Mouse (Mus musculus) hindbrain, embryonic 14.5 days (tissue): ENCODE measurements at regions not wholly inside any gene's neighbourhood (a gene's known extent, or its start where the extent isn't known, plus 50 kb on each side); places are given as distances from the start of the nearest gene placed in this dataset.
A peak's percentile ranks its signal among the peaks of the same experiment; 100 is the strongest.

Source experiments
- ATAC-seq: fragments of 200-750 bp; cut with Nextera tagmentation; 2 replicates; pipeline ENCODE4 v1.8.0; 2017; ENCODE audit warnings: moderate number of reproducible peaks, mild to moderate bottlenecking, moderate TSS enrichment, moderate library complexity; ENCODE audit not compliant: low FRiP score
- DNase-seq: peaks from one replicate; pipeline ENCODE4 v3.0.0-alpha.2; 2015; ENCODE audit warnings: low spot score
- H3K27ac ChIP-seq: fragments of 300-500 bp; sonication (generic); 2 replicates; pipeline ENCODE4 v1.5.1; 2014; ENCODE audit warnings: mild to moderate bottlenecking, moderate library complexity
- H3K27me3 ChIP-seq: fragments of 300-500 bp; sonication (generic); 2 replicates; pipeline ENCODE4 v1.6.1; 2014; ENCODE audit warnings: mild to moderate bottlenecking, low read length, mixed read lengths; ENCODE audit not compliant: control insufficient read depth, insufficient read depth
- H3K36me3 ChIP-seq: fragments of 300-500 bp; sonication (generic); replicated peaks from 2 replicates; pipeline ENCODE4 v1.6.1; 2014; ENCODE audit not compliant: control insufficient read depth, insufficient read depth
- H3K4me1 ChIP-seq: fragments of 300-500 bp; sonication (generic); replicated peaks from 2 replicates; pipeline ENCODE4 v1.6.1; 2014; ENCODE audit warnings: antibody characterized with exemption, low read length, mixed read lengths; ENCODE audit not compliant: control insufficient read depth, insufficient read depth
- H3K4me2 ChIP-seq: fragments of 300-500 bp; sonication (generic); replicated peaks from 2 replicates; pipeline ENCODE4 v1.6.1; 2014; ENCODE audit warnings: mild to moderate bottlenecking, moderate library complexity
- H3K4me3 ChIP-seq: fragments of 300-500 bp; sonication (generic); replicated peaks from 2 replicates; pipeline ENCODE4 v1.5.1; 2014; ENCODE audit warnings: mild to moderate bottlenecking, low read length
- H3K9ac ChIP-seq: fragments of 300-500 bp; sonication (generic); 2 replicates; pipeline ENCODE4 v1.6.1; 2014
- H3K9me3 ChIP-seq: fragments of 300-500 bp; sonication (generic); 2 replicates; pipeline ENCODE4 v1.6.1; 2016; ENCODE audit warnings: low read length; ENCODE audit not compliant: control insufficient read depth
- WGBS: fragments of 180-500 bp; shearing (Covaris S2); extraction: QIAGEN DNeasy Blood & Tissue Kit; methylation state at CpG from one replicate; pipeline ENCODE4 v1.1.7; 2014; 5-methylcytosine and 5-hydroxymethylcytosine counted together

DNA sequence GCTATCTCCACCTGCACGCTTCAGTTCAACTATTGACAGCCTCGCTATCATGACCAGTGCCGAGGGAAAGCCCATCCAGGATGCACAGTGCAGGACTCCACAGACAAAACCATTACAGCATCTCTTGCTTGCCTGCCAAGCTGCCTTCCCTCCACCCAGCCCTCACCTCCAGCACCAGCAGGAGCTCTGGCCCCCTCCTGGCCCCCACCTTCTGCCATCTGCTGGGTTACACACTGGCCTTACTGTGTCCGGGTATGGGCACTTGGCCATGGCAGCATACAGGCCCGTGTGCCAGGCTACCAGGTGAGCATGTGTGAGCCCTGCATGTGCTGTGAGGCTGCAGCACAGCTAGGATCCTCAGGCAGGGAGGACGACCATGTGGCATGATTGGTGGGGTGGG, 243.6 kb downstream of the Cbln1 start:
- H3K27ac ChIP-seq = no peak overlapping the region
- ATAC-seq = peak; percentile 33; the same call in 1 of the 2 replicates
- WGBS = 86% methylated on average over 6 of the region's 6 CpGs
- no peaks in the 10 kb centered on the region for H3K27me3 ChIP-seq
- no peak for DNase-seq
- H3K4me2 ChIP-seq = no peak overlapping the region
- no peak overlapping the region for H3K9ac ChIP-seq
- H3K4me1 ChIP-seq = peaks cover 27% of the 10 kb centered on the region
- no peaks in the 10 kb centered on the region for H3K36me3 ChIP-seq
- H3K9me3 ChIP-seq = no peaks in the 10 kb centered on the region
- no peak overlapping the region for H3K4me3 ChIP-seq

DNA sequence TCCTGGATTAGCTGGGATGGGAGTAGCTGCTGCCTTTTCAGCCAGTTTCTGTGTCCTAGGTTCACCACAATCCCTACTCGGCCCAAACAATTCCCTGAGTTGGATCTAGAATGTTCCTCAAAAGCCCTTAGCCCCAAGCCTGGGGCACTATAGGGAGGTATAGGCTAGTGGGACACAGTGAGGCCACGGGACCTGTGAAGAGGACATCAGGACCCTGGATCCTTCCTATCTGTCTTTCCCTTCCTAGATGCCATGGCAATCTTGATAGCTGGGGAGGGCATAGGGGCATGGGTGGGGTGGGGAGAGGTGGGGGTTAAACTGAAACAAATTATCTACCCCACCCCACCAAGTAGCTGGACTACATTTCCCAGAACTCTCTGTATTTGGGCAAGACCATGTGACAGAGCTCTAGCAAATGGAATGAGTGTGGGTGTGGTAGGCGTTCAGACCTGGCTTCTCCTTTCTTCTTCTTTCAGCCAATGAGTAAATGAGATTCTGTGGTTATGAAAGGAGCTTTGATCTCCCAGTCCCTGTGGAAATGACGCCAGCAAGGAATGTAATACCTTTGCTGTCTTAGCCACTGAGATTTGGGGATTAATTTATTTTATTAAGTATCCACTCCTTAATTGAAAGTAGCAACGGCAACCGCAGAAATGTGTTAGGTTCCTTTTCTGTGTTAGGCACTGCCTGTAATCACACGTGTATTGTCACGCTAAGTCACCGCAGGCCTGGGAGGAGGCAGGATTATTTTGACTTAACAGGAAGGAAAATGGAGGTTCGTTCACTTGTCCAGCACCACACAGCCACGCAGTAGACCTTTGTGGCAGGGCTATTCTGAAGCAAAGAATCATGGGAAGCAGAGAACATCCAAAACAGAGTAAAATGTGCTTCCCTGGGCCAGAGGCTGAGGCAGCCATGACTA, 246.6 kb downstream of the Cbln1 start:
- Histone ChIP-seq H3K27ac (0 out of 2 replicates have a peak overlapping the region, but pooled peaks have one; percentile 27), H3K9me3 (0 out of 2 replicates have a peak, but pooled peaks cover 3% of the 10 kb centered on the region), H3K36me3 (no peaks in the 10 kb centered on the region), H3K4me1 (peaks cover 7% of the 10 kb centered on the region; the same call in 1 of the 2 replicates), H3K4me3 (no peak overlapping the region), H3K27me3 (no peaks in the 10 kb centered on the region), H3K9ac (no peak overlapping the region), H3K4me2 (no peak overlapping the region)
- WGBS = 67% methylated on average over 11 of the region's 11 CpGs
- ATAC-seq (peak; percentile 64; the same call in 1 of the 2 replicates), DNase-seq (no peak)

DNA sequence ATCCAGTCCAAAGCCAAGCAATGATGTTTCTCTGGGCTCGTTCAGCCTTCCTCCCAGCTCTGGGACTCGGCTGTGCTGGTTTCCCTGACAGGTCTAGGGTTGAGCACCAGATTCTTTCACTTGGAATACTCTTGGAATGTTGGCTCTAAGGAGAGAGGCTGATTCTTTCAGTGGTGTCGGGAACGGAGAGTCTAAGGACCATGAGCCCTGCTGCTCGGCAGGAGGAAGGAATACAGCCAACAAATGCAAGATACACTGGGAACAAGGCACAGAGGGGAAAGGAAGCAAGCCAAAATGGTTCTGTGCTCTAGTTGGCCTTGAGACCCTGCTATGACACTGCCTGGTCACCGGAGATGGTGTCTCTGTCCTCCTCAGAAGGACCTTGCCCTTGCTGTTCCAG, 251.8 kb downstream of the Cbln1 start:
- no peaks in the 10 kb centered on the region for H3K36me3 ChIP-seq
- DNase-seq = no peak
- H3K27me3 ChIP-seq = no peaks in the 10 kb centered on the region
- H3K9ac ChIP-seq = no peak overlapping the region
- 0 out of 2 replicates have a peak, but pooled peaks cover 3% of the 10 kb centered on the region for H3K9me3 ChIP-seq
- no peak for ATAC-seq
- no peak overlapping the region for H3K4me3 ChIP-seq
- no peak overlapping the region for H3K4me2 ChIP-seq
- peaks cover 7% of the 10 kb centered on the region; the same call in 1 of the 2 replicates for H3K4me1 ChIP-seq
- H3K27ac ChIP-seq = no peak overlapping the region
- 85% methylated on average over 6 of the region's 6 CpGs for WGBS

DNA sequence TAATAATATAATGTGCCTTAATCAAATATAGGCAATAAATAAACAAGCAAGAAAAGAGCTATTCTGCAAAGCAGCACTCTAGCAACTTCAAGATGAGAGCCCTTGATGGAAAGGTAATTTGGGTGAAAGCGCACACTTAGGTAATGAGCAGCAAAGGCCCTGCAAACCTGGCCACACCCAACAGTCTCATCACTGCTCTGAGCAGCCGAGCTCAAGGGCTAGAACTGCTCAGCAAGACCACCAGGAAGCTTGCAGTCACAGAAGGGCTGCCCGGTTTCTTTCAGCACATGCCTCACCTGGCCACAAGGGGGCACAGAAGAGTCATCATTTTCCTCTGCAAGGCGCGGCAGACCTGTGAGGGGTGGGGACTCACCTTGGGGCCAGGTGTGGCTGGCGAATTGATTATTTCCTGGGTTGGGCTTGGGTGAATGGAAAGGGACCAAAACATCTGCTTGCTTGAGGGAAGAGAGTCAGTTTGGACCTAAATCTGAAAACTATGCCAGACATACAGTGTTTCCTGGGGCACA, 253.4 kb downstream of the Cbln1 start:
- no peak overlapping the region for H3K9ac ChIP-seq
- peaks cover 7% of the 10 kb centered on the region; the same call in 1 of the 2 replicates for H3K4me1 ChIP-seq
- H3K27me3 ChIP-seq = no peaks in the 10 kb centered on the region
- H3K36me3 ChIP-seq = no peaks in the 10 kb centered on the region
- H3K27ac ChIP-seq = no peak overlapping the region
- ATAC-seq (no peak), DNase-seq (peak; percentile 58)
- H3K4me3 ChIP-seq = no peak overlapping the region
- 0 out of 2 replicates have a peak, but pooled peaks cover 3% of the 10 kb centered on the region for H3K9me3 ChIP-seq
- 16% methylated on average over 6 of the region's 6 CpGs for WGBS
- H3K4me2 ChIP-seq = no peak overlapping the region

DNA sequence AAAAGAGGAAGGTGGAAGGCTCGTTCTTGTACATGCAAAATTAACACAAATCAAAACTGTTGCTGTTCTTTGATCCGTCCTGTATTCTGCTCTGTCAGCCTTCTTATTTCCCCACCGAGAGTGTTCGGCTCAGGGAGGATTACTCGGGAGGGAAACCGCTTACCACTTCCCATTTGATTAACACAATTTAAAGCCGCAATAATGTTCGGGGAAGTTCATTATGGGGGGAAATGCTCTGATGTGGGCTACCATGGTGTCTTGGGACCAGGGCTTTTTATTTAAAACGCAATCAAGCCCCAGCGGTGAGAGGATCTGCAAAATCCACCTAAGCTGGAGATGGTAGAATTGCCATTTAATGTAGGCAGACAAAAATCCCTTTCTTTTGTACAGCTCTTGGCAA, 257.4 kb downstream of the Cbln1 start:
- H3K27ac ChIP-seq = no peak overlapping the region

DNA sequence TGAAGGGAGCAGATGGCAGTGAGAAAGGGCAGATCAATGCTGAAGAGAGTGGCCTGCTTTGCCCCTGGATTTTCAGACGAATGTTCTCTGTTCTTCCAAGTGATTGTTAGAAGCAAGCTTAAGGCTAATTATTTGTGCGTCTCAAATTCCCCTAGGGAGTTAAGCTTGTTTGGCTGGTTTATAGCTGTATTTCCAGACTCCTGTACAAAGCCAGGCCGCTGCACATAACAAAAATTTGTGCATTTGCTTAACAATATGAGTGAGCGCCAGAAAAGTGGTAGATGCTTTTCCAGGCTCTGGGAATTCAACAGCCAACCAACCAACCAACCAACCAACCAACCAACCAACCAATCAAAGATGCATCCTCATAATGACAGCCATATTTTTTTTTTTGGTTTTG, 261.9 kb downstream of the Cbln1 start:
- DNase-seq (no peak), ATAC-seq (no peak)
- 54% methylated on average over 4 of the region's 4 CpGs for WGBS
- no peak overlapping the region for H3K27ac ChIP-seq
- H3K9ac ChIP-seq = no peak overlapping the region
- H3K9me3 ChIP-seq = no peaks in the 10 kb centered on the region
- H3K4me1 ChIP-seq = 0 out of 2 replicates have a peak, but pooled peaks cover 5% of the 10 kb centered on the region
- peaks cover 3% of the 10 kb centered on the region; the same call in 1 of the 2 replicates for H3K27me3 ChIP-seq
- no peak overlapping the region for H3K4me2 ChIP-seq
- no peaks in the 10 kb centered on the region for H3K36me3 ChIP-seq
- H3K4me3 ChIP-seq = no peak overlapping the region

More for the DNA sequence above, 257.4 kb downstream of the Cbln1 start:
- Histone ChIP-seq H3K27me3 (no peaks in the 10 kb centered on the region), H3K9me3 (no peaks in the 10 kb centered on the region), H3K4me2 (no peak overlapping the region), H3K9ac (no peak overlapping the region), H3K36me3 (no peaks in the 10 kb centered on the region), H3K4me3 (no peak overlapping the region), H3K4me1 (peaks cover 7% of the 10 kb centered on the region; the same call in 1 of the 2 replicates)
- ATAC-seq (no peak), DNase-seq (no peak)
- WGBS = 50% methylated on average over 10 of the region's 10 CpGs

DNA sequence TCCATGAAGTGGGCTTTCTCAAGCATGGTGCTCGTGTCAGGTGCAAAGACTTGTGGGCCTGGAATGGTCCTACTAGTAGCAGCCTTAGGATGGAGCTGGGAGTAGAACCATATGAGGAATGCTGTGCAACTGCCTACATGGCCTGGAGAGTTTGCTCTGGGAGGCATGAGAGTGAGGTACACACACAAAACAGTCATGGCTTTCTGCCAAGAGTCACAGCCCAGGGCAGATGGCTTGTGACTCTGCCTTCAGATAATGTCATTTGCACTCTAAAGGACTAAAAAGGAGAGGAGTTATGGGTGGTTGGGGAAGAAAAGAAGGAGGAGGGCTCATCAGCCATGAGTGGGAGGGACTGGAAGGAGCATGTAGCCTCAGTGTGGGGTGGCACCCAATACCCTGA, 263.1 kb downstream of the Cbln1 start:
- WGBS = 83% methylated on average over 1 of the region's 1 CpGs
- Histone ChIP-seq H3K27ac (no peak overlapping the region), H3K27me3 (peaks cover 3% of the 10 kb centered on the region; the same call in 1 of the 2 replicates), H3K36me3 (no peaks in the 10 kb centered on the region), H3K9me3 (no peaks in the 10 kb centered on the region), H3K4me1 (0 out of 2 replicates have a peak, but pooled peaks cover 5% of the 10 kb centered on the region), H3K4me3 (no peak overlapping the region), H3K4me2 (no peak overlapping the region), H3K9ac (no peak overlapping the region)
- ATAC-seq (no peak), DNase-seq (no peak)

DNA sequence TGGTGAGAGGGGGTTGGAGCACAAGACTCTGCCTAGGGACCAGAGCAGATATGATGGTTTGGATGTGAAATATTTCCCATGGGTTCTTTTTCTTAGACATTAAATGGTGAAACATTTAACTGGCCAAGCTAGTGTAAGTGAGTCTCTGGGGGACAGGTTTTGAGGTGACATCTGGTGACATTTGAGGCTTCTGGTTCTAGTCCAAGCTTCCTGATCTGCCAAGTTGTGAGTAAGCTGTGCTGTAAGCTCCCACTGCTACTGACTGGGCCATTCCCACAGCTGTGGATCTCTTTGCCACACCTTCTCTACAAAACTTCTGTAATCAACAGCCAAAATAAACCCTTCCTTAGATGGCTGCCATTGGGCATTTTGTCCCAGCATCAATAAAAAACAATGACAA, 264.4 kb downstream of the Cbln1 start:
- ATAC-seq (no peak), DNase-seq (no peak)
- Histone ChIP-seq H3K36me3 (no peaks in the 10 kb centered on the region), H3K9me3 (no peaks in the 10 kb centered on the region), H3K9ac (no peak overlapping the region), H3K4me3 (no peak overlapping the region), H3K4me2 (no peak overlapping the region), H3K27me3 (peaks cover 3% of the 10 kb centered on the region; the same call in 1 of the 2 replicates), H3K27ac (no peak overlapping the region), H3K4me1 (0 out of 2 replicates have a peak, but pooled peaks cover 5% of the 10 kb centered on the region)

DNA sequence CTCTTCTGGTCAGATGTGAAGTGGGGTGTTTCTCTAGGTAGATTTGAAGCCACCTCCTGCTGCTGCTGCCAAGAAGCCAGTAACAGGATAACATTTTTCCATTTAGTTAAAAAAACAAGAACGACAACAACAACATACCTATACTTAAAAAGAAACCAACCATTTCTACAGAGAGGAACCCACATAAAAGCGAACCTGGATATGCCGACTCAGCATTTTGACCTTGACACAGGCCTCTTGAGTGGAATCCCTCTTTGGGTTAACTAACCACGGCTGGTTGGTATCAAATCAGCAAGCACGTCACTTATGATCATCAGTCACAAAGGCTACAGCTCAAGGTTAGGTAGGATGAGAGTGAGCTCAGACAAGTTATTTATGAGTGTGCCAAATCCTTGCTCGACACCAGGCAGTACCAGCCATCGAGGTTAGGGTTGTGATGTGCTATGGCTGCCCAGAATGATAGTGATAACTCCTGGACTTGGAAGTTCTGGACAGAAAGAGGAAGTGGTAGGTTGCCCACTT, 269.7 kb downstream of the Cbln1 start:
- Histone ChIP-seq H3K4me2 (no peak overlapping the region), H3K36me3 (no peaks in the 10 kb centered on the region), H3K27ac (no peak overlapping the region), H3K9me3 (no peaks in the 10 kb centered on the region), H3K4me3 (no peak overlapping the region), H3K4me1 (peaks cover 17% of the 10 kb centered on the region), H3K27me3 (peaks cover 3% of the 10 kb centered on the region; the same call in 1 of the 2 replicates), H3K9ac (no peak overlapping the region)
- no peak for DNase-seq
- 89% methylated on average over 7 of the region's 7 CpGs for WGBS
- no peak for ATAC-seq
